Mouse (Mus musculus): ENCODE results near the gene Hist2h2ab. TPM values are rescaled to one million over a fixed set of nuclear protein-coding genes. Genes with fewer than 3 reads are reported as not detected.
"Not testable (repeated sequence)": the region's sequence is repeated elsewhere in the genome, so short reads cannot be mapped to it uniquely, and the experiment has no call there.

Gene Hist2h2ab
- polyA plus RNA-seq, 1 experiment: 1.2 TPM

DNA sequence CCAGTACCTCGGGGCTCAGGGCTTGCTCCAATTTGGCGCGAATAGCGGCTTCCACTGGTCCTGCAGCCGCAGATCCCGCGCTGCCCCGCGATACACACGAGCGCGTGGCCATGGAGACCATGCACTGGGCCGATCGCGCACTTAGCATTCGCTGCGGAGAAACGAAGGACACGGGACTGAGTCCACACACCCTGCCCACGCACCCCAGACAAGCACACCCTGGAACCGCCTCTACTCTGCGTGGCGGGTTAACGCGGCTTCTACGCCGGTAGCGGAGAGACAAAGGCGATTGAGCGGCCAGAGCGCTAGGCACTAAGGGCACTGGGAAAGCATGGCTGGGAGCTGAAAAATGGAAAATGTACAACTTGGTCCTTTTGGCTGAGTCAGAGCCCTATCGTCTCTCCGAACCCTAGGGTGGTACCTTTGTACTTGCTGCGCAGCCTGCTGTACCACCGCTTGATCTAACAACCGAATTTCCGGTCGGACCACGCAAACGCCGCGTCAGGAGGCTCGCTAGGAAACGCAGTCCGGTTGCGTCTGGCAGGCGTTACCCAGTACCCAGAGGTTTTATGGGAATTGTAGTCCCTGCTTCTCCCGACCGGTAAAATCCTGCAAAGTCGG lies 22.4 kb upstream of the Hist2h2ab start:
- Histone ChIP-seq H3K4me1 (ENCODE audit: control insufficient read depth, insufficient read depth, low read length) (0 out of 2 replicates have a peak, but pooled peaks cover 3% of the 10 kb centered on the region), H3K4me3 (replicated peaks; ENCODE audit: extremely low read depth, low read depth, low read length) (peak overlapping the region; percentile 76)
- TF ChIP-seq POLR2A (IDR thresholded peaks at IDR 0.05; ENCODE audit: borderline replicate concordance, extremely low read depth, low read depth, low read length) (peak; percentile 97), CTCF (IDR thresholded peaks at IDR 0.05; ENCODE audit: insufficient read depth, low read length) (no peak)
- WGBS: under 1% methylated on average over 50 of the region's 50 CpGs
- peak; percentile 82 for DNase-seq

DNA sequence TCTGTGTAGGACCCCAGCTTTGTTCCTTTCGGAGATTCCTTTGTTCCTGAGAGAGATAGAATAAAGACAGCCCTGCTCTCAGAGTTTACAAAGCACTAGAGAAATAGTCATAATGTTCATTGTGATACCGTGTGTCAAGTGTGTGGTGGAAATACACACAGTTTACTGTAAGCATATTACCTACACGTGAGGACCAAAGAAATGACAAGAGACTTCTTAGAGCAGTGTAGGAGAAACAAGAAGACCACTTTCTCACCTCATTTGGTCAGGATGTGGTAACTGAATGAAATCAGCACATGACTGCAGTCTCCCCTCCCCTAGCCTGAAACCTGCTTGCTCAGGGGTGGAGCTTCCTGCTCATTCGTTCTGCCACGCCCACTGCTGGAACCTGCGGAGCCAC lies 21.5 kb upstream of the Hist2h2ab start:
- peak overlapping the region; percentile 44 for H3K4me3 ChIP-seq (replicated peaks; ENCODE audit: extremely low read depth, low read depth, low read length)
- 4% methylated on average over 6 of the region's 6 CpGs for WGBS
- no peak for TF ChIP-seq CTCF (IDR thresholded peaks at IDR 0.05; ENCODE audit: insufficient read depth, low read length)
- 0 out of 2 replicates have a peak, but pooled peaks cover 3% of the 10 kb centered on the region for H3K4me1 ChIP-seq (ENCODE audit: control insufficient read depth, insufficient read depth, low read length)
- DNase-seq: no peak

DNA sequence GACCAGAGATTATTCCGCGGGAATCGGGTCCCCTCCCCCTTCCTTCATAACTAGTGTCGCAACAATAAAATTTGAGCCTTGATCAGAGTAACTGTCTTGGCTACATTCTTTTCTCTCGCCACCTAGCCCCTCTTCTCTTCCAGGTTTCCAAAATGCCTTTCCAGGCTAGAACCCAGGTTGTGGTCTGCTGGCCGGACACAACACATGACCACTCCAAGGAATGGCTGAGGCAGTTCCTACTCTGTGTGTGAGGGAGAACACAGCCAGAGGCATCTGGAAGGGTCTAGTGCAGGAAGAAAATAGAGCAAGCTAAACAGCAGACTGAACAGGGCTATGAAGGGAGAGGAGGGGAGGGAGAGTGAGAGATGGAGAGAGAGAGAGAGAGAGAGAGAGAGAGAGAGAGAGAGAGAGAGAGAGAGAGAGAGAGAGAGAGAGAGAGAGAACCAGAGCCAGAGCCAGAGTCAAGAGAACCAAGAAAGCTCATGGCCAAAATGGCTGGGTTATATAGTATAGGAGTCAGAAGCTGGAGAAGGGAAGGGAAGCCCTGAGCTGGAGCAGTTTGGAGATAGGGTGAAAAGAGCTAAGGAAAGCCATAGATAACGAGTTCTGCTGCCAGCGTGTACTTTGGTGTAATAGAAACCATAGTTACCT lies 20.9 kb upstream of the Hist2h2ab start:
- H3K4me1 ChIP-seq (ENCODE audit: control insufficient read depth, insufficient read depth, low read length); H3K4me3 ChIP-seq (replicated peaks; ENCODE audit: extremely low read depth, low read depth, low read length); DNase-seq: not testable (repeated sequence)
- WGBS: 27% methylated on average over 8 of the region's 8 CpGs

DNA sequence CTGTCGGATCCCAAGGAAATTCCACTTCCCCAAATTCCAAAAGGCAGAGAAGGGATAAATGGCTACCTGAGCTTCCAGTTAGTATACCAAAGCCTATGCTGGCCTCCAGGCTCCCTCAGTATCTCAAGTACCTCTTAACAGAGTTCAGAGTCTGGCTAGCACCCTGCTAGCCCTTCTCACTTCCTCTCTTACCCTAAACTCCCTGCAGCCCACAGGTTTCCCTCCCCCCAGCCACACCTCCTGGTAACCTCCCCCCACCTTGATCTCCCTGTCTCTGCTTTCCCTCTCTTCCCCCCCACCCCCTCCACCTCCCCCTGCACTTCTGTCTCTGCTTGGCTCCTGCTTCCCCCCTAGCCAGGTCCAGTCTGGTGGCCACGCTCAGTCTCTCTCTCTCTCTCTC lies 19.9 kb upstream of the Hist2h2ab start:
- DNase-seq: no peak
- WGBS: 47% methylated on average over 2 of the region's 2 CpGs
- TF ChIP-seq POLR2A (IDR thresholded peaks at IDR 0.05; ENCODE audit: borderline replicate concordance, extremely low read depth, low read depth, low read length) (no peak), CTCF (IDR thresholded peaks at IDR 0.05; ENCODE audit: insufficient read depth, low read length) (no peak)
- no peak overlapping the region for H3K4me3 ChIP-seq (replicated peaks; ENCODE audit: extremely low read depth, low read depth, low read length)
- 0 out of 2 replicates have a peak, but pooled peaks cover 3% of the 10 kb centered on the region for H3K4me1 ChIP-seq (ENCODE audit: control insufficient read depth, insufficient read depth, low read length)

DNA sequence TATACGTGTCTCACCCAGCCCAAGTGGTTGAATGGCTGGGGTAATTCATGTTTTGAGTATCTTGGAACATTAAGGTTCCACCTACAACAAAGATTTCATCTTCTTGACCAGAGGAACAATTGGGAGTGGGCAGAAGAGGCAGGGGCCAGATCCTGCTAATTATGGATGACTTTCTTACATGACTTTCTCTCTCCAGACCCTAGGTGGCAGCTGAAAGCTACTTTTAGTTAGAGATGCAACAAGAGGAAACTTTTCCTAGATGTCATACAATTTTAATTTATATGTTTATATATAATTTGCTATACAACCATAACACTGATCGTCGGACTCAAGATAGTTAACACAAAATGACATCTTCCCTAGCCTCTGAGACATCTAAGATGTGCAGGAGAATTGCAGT lies 11.8 kb upstream of the Hist2h2ab start:
- H3K4me3 ChIP-seq (replicated peaks; ENCODE audit: extremely low read depth, low read depth, low read length): no peak overlapping the region
- WGBS: 69% methylated on average over 3 of the region's 3 CpGs
- DNase-seq: no peak
- no peaks in the 10 kb centered on the region for H3K4me1 ChIP-seq (ENCODE audit: control insufficient read depth, insufficient read depth, low read length)
- no peak for TF ChIP-seq CTCF (IDR thresholded peaks at IDR 0.05; ENCODE audit: insufficient read depth, low read length)
- TF ChIP-seq POLR2A (IDR thresholded peaks at IDR 0.05; ENCODE audit: borderline replicate concordance, extremely low read depth, low read depth, low read length): no peak

DNA sequence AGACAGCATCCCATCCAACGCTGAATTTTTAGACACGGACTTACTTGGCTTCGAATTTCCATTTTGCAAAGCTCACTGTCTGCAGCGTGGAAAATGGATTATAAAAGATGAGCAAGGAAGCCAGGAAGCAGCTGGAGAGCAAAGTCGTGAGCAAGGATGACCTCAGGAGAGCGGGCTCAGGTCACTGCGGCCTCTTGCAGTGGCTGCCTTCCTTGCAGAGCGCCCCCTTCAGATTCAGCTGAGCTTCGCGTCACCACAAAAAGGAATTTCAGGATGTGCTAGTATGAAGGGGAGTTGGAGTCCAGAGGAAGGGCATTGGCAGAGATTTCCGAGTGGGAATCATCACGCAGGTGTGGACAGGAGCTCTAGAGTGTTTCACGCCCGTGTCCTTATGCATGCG lies 10.4 kb upstream of the Hist2h2ab start:
- no peak overlapping the region for H3K4me3 ChIP-seq (replicated peaks; ENCODE audit: extremely low read depth, low read depth, low read length)
- TF ChIP-seq POLR2A (IDR thresholded peaks at IDR 0.05; ENCODE audit: borderline replicate concordance, extremely low read depth, low read depth, low read length) (no peak), CTCF (IDR thresholded peaks at IDR 0.05; ENCODE audit: insufficient read depth, low read length) (0 out of 2 replicates have a peak, but pooled peaks have one; percentile 3)
- WGBS: 28% methylated on average over 15 of the region's 15 CpGs
- no peaks in the 10 kb centered on the region for H3K4me1 ChIP-seq (ENCODE audit: control insufficient read depth, insufficient read depth, low read length)
- no peak for DNase-seq

DNA sequence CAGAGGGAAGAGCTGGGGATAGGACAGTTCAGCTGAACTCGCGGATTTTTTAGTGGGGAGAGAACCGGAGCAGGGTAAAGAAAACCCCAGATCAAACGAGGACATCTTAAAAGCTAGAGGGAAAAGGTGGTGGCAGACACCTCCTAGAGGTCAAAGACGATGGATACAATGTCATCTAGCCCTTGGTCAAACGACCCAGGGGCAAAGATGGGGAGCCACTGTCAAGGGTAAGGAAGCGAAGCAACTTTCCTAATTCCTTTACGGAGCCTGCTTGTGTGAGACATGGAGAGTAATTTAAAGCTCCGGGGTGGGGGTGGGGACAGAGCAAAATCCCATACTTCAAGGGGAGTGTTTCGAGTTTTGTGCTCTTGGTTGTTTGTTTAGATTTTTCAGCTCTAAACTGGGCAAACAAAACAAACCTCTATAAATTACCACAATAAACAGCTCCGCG lies 449 bp upstream of the Hist2h2ab start:
- DNase-seq: peak; percentile 56
- WGBS: under 1% methylated on average over 12 of the region's 12 CpGs
- Histone ChIP-seq H3K4me3 (replicated peaks; ENCODE audit: extremely low read depth, low read depth, low read length) (peak overlapping the region; percentile 95), H3K4me1 (ENCODE audit: control insufficient read depth, insufficient read depth, low read length) (peaks cover 13% of the 10 kb centered on the region)
- TF ChIP-seq CTCF (IDR thresholded peaks at IDR 0.05; ENCODE audit: insufficient read depth, low read length) (no peak), POLR2A (IDR thresholded peaks at IDR 0.05; ENCODE audit: borderline replicate concordance, extremely low read depth, low read depth, low read length) (no peak; the same call in 1 of the 2 replicates)

DNA sequence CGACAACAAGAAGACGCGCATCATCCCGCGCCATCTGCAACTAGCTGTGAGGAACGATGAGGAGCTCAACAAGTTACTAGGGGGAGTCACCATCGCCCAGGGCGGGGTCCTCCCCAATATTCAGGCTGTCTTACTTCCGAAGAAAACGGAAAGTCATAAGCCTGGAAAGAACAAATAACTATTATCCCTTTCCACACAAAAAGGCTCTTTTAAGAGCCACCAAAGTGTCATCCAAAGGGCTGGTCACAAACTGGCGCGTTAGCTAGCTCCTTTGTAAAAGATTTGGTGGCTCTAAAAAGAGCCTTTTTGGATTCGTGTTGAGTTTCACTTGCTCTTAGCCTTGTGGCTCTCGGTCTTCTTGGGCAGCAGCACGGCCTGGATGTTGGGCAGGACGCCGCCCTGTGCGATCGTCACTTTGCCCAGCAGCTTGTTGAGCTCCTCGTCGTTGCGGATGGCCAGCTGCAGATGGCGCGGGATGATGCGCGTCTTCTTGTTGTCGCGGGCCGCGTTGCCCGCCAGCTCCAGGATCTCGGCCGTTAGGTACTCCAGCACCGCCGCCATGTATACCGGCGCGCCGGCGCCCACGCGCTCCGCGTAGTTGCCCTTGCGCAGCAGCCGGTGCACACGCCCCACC lies 583 bp downstream of the Hist2h2ab start:
- DNase-seq: not testable (repeated sequence)
- Histone ChIP-seq H3K4me3 (replicated peaks; ENCODE audit: extremely low read depth, low read depth, low read length) (peak overlapping the region; percentile 95), H3K4me1 (ENCODE audit: control insufficient read depth, insufficient read depth, low read length) (peaks cover 13% of the 10 kb centered on the region)
- 0% methylated on average over 42 of the region's 47 CpGs for WGBS

DNA sequence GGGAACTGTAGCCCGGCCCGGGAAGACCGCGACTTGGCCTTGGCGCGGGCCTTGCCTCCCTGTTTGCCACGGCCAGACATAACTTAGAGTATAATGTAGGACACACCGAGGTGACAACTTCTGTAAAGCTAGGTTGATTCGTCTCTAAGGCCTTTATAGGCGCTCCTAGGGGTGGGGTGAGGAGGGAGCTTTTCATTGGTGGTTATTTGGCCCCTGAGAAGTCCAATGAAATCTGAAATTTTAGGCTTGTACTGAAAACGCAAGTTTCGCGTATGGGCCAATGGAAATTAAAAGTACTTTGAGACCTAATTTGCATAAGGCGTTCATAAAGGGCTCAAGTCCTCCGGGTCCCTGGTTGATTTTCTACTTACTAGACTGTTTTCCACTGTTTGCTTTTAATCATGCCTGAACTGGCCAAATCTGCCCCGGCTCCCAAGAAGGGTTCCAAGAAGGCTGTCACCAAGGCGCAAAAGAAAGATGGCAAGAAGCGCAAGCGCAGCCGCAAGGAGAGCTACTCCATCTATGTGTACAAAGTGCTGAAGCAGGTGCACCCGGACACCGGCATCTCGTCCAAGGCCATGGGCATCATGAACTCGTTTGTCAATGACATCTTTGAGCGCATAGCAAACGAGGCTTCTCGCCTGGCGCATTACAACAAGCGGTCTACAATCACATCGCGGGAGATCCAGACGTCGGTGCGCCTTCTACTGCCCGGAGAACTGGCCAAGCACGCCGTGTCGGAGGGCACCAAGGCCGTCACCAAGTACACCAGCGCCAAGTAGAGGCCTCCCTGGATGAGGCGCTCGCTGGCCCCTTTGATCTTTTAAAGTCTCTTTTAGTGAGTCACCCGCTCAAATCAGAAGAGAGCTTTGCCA lies 1.3 kb downstream of the Hist2h2ab start, which contains the start of the genes Hist2h2ac and Hist2h2be:
Gene Hist2h2ac (minus strand): TSS at position 116 of the 875 bp plus-strand sequence.
Gene Hist2h2be (plus strand): TSS at position 355 of the 875 bp plus-strand sequence.
- WGBS: under 1% methylated on average over 43 of the region's 43 CpGs
- peak; percentile 85 for DNase-seq
- TF ChIP-seq CTCF (IDR thresholded peaks at IDR 0.05; ENCODE audit: insufficient read depth, low read length) (no peak), POLR2A (IDR thresholded peaks at IDR 0.05; ENCODE audit: borderline replicate concordance, extremely low read depth, low read depth, low read length) (peak; percentile 89)
- Histone ChIP-seq H3K4me1 (ENCODE audit: control insufficient read depth, insufficient read depth, low read length) (peaks cover 13% of the 10 kb centered on the region), H3K4me3 (replicated peaks; ENCODE audit: extremely low read depth, low read depth, low read length) (peak within 1 kb of the TSS; percentile 95)
